Mouse (Mus musculus) brain, embryonic 14.5 days (tissue): ENCODE results near the gene Ccer2.

Experiments
- CTCF ChIP-seq: fragments of 200-500 bp; IDR thresholded peaks from 2 replicates; pipeline ENCODE4 v1.5.1; 2012; ENCODE audit warnings: inconsistent platforms, mild to moderate bottlenecking, moderate library complexity, borderline replicate concordance; ENCODE audit not compliant: insufficient read depth, insufficient read length; ENCODE audit errors: extremely low read depth
- POLR2A ChIP-seq: fragments of 200-500 bp; IDR thresholded peaks from 2 replicates; pipeline ENCODE4 v1.6.1; 2012; ENCODE audit warnings: mild to moderate bottlenecking, inconsistent platforms, borderline replicate concordance; ENCODE audit not compliant: poor library complexity, insufficient read depth, insufficient read length, severe bottlenecking; ENCODE audit errors: extremely low read depth

GRCm38 (mm10) chr7:28799994-28800393 lies 44.0 kb downstream of the Ccer2 start:
- TF ChIP-seq CTCF (no peak), POLR2A (no peak)
